Comparison of ENCODE assay signal across 14 mouse cellular contexts in the genomic region with DNA sequence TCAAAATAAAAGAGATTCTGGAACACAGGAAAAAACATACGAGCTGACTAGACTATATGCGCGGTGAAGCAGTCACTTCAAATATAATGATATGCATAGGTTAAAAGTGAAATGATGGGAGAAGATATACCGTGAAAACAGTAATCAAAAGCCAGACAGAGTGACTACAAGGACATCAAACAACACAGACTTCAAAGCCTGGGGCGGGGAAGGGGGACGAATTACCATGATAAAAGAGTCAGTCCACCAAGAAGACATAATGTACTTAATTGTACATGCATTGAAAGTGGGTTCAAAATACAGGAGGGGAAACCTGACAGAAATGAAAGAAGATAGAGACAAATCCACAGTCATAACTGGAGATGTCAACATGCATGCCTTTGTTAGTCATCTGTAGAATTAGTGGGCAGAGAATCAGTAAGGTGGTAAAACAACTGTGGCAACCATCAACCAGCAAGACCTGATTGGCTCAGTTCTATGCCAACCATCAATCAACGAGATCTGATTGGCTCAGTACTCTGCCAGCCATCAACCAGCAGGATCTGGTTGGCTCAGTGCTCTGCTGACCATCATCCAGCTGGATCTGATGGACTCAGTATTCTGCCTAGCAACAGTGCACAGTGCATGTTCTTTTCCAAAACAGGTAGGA. TPM values are rescaled to one million over a fixed set of nuclear protein-coding genes. Genes with fewer than 3 reads are reported as not detected.
DNase-seq lines count a peak whose midpoint lies in the region; ATAC-seq and TF ChIP-seq lines count a peak whose summit lies in the region.
"Had no signal": no experiment of that assay in that cellular context is flagged by ENCODE, and none has a peak within 500 bp of the region (broad histone marks: within the 10 kb centered on the region; RNA-seq: fewer than 3 reads in every experiment).

No protein-coding gene starts in this region.

- peaks cover 4% of the 10 kb centered on the region; the same call in 1 of the 2 replicates for H3K27me3 ChIP-seq in hindbrain, embryonic 12.5 days
- no peaks in the 10 kb centered on the region for H3K27me3 ChIP-seq in hindbrain, embryonic 13.5 days
- peaks cover 2 to 3% of the 10 kb centered on the region in 2 experiments; a peak in 2 of 4 replicates for H3K27me3 ChIP-seq in MEL (ENCODE audit: control insufficient read depth in 1 of 2, insufficient read depth in 2 of 2, low read length in 2 of 2)
- H3K27me3 ChIP-seq in forebrain, embryonic 16.5 days (replicated peaks; ENCODE audit: control insufficient read depth, insufficient read depth, low read length) = no peaks in the 10 kb centered on the region
- H3K27me3 ChIP-seq in midbrain, embryonic 15.5 days (replicated peaks) = no peaks in the 10 kb centered on the region

- H3K4me3 ChIP-seq in hindbrain, embryonic 12.5 days = no peak overlapping the region
- no peak overlapping the region for H3K4me3 ChIP-seq in hindbrain, embryonic 13.5 days
- H3K4me3 ChIP-seq in MEL (ENCODE audit: control insufficient read depth in 1 of 2, insufficient read depth in 1 of 2, low read depth in 2 of 2, low read length in 2 of 2) = no peak overlapping the region
- H3K4me3 ChIP-seq in forebrain, embryonic 16.5 days (replicated peaks; ENCODE audit: low read length) = no peak overlapping the region
- no peak overlapping the region for H3K4me3 ChIP-seq in midbrain, embryonic 15.5 days
- H3K4me3 ChIP-seq: embryonic facial prominence, embryonic 10.5 days; megakaryocyte, embryonic 14.5 days had no signal

- no peak overlapping the region for H3K27ac ChIP-seq in hindbrain, embryonic 12.5 days
- no peak overlapping the region for H3K27ac ChIP-seq in hindbrain, embryonic 13.5 days
- H3K27ac ChIP-seq in MEL (ENCODE audit: control insufficient read depth, low read depth, low read length) = no peak overlapping the region
- no peak overlapping the region for H3K27ac ChIP-seq in forebrain, embryonic 16.5 days (ENCODE audit: low read length)
- H3K27ac ChIP-seq in midbrain, embryonic 15.5 days = no peak overlapping the region
- H3K27ac ChIP-seq: embryonic facial prominence, embryonic 10.5 days; liver, embryonic 14.5 days had no signal

- DNase-seq in MEL (ENCODE audit: low read depth, low spot score) = peak; percentile 27
- DNase-seq in layer of hippocampus, adult 9-11 months = no peak
- no peak for DNase-seq in gastrocnemius, postnatal 4 days (ENCODE audit: low spot score in 2 of 2)
- DNase-seq in thymus, postnatal 10 days (ENCODE audit: low spot score in 2 of 2) = no peak
- DNase-seq: kidney, postnatal 10 days; layer of hippocampus, postnatal 36 days had no signal

- no peak for TF ChIP-seq RAD21 in MEL (IDR thresholded peaks at IDR 0.05; ENCODE audit: low read depth, low read length)

- no peak for TF ChIP-seq EP300 in MEL (IDR thresholded peaks at IDR 0.05; ENCODE audit: low read depth in 1 of 2, low read length in 2 of 2)

- H3K79me2 ChIP-seq in MEL (ENCODE audit: control insufficient read depth, insufficient read depth, low read length, poor library complexity) = no peaks in the 10 kb centered on the region

- H3K9me3 ChIP-seq in hindbrain, embryonic 12.5 days (replicated peaks) = no peaks in the 10 kb centered on the region
- no peaks in the 10 kb centered on the region for H3K9me3 ChIP-seq in hindbrain, embryonic 13.5 days
- no peaks in the 10 kb centered on the region for H3K9me3 ChIP-seq in MEL (replicated peaks; ENCODE audit: insufficient read depth, low read length)
- H3K9me3 ChIP-seq in forebrain, embryonic 16.5 days (ENCODE audit: control insufficient read depth, low read length) = no peaks in the 10 kb centered on the region
- H3K9me3 ChIP-seq in midbrain, embryonic 15.5 days = no peaks in the 10 kb centered on the region
- H3K9me3 ChIP-seq: embryonic facial prominence, embryonic 10.5 days; megakaryocyte, embryonic 14.5 days had no signal

- no peaks in the 10 kb centered on the region for H3K36me3 ChIP-seq in hindbrain, embryonic 12.5 days
- no peaks in the 10 kb centered on the region for H3K36me3 ChIP-seq in hindbrain, embryonic 13.5 days
- no peaks in the 10 kb centered on the region for H3K36me3 ChIP-seq in MEL (ENCODE audit: control insufficient read depth in 1 of 2, insufficient read depth in 2 of 2, low read length in 2 of 2)
- H3K36me3 ChIP-seq in forebrain, embryonic 16.5 days (ENCODE audit: control insufficient read depth, insufficient read depth) = no peaks in the 10 kb centered on the region
- H3K36me3 ChIP-seq in midbrain, embryonic 15.5 days (replicated peaks) = no peaks in the 10 kb centered on the region
- H3K36me3 ChIP-seq: embryonic facial prominence, embryonic 10.5 days had no signal

- no peak overlapping the region for H3K9ac ChIP-seq in hindbrain, embryonic 12.5 days
- H3K9ac ChIP-seq in hindbrain, embryonic 13.5 days = no peak overlapping the region
- H3K9ac ChIP-seq in MEL (ENCODE audit: control insufficient read depth, low read depth, low read length, poor library complexity, severe bottlenecking) = no peak overlapping the region
- no peak overlapping the region for H3K9ac ChIP-seq in forebrain, embryonic 16.5 days (replicated peaks; ENCODE audit: low read depth, low read length)
- no peak overlapping the region for H3K9ac ChIP-seq in midbrain, embryonic 15.5 days
- H3K9ac ChIP-seq: liver, embryonic 14.5 days had no signal

- no peak for TF ChIP-seq POLR2A in MEL (IDR thresholded peaks at IDR 0.05; ENCODE audit: control insufficient read depth in 1 of 2, insufficient read depth in 1 of 2, low read depth in 1 of 2, low read length in 2 of 2, poor library complexity in 1 of 2)

- H3K4me2 ChIP-seq in hindbrain, embryonic 12.5 days (replicated peaks) = no peak overlapping the region
- H3K4me2 ChIP-seq in hindbrain, embryonic 13.5 days = no peak overlapping the region
- H3K4me2 ChIP-seq in forebrain, embryonic 16.5 days (ENCODE audit: low read length) = no peak overlapping the region
- H3K4me2 ChIP-seq in midbrain, embryonic 15.5 days = no peak overlapping the region
- H3K4me2 ChIP-seq: heart, embryonic 11.5 days had no signal

- peak; percentile 66 for ATAC-seq in hindbrain, embryonic 12.5 days (ENCODE audit: low FRiP score)
- no peak for ATAC-seq in hindbrain, embryonic 13.5 days (ENCODE audit: low FRiP score)
- peak; percentile 59 for ATAC-seq in forebrain, embryonic 16.5 days
- ATAC-seq in midbrain, embryonic 15.5 days (replicated peaks) = peak; percentile 64; the same call in 1 of the 2 replicates

- 43% methylated on average over 7 of the region's 7 CpGs for WGBS in hindbrain, embryonic 12.5 days
- WGBS in hindbrain, embryonic 13.5 days = 40% methylated on average over 7 of the region's 7 CpGs
- WGBS in forebrain, embryonic 16.5 days = 30% methylated on average over 7 of the region's 7 CpGs
- WGBS in midbrain, embryonic 15.5 days = 30% methylated on average over 7 of the region's 7 CpGs

- H3K4me1 ChIP-seq in hindbrain, embryonic 12.5 days = 0 out of 2 replicates have a peak, but pooled peaks cover 5% of the 10 kb centered on the region
- H3K4me1 ChIP-seq in hindbrain, embryonic 13.5 days (replicated peaks) = no peaks in the 10 kb centered on the region
- no peaks in the 10 kb centered on the region for H3K4me1 ChIP-seq in MEL (ENCODE audit: control insufficient read depth in 1 of 2, insufficient read depth in 2 of 2, low read length in 2 of 2)
- H3K4me1 ChIP-seq in forebrain, embryonic 16.5 days (replicated peaks; ENCODE audit: control insufficient read depth, insufficient read depth, low read length) = no peaks in the 10 kb centered on the region
- H3K4me1 ChIP-seq in midbrain, embryonic 15.5 days = no peaks in the 10 kb centered on the region
- H3K4me1 ChIP-seq: embryonic facial prominence, embryonic 10.5 days had no signal

- no peak for TF ChIP-seq CTCF in MEL (IDR thresholded peaks at IDR 0.05 in 2 of 3, conservative IDR thresholded peaks at IDR 0.05 in 1 of 3; ENCODE audit: control insufficient read depth in 1 of 3, insufficient read depth in 1 of 3, low read depth in 2 of 3, low read length in 3 of 3, poor library complexity in 1 of 3, severe bottlenecking in 1 of 3)

TF ChIP-seq in MEL, 35 proteins besides CTCF, POLR2A, EP300 and RAD21:
- TF ChIP-seq ZC3H11A (IDR thresholded peaks at IDR 0.05; ENCODE audit: low read depth, low read length) (no peak), MAFK (IDR thresholded peaks at IDR 0.05; ENCODE audit: borderline replicate concordance, low read depth, low read length) (no peak), TBP (IDR thresholded peaks at IDR 0.05; ENCODE audit: low read depth, low read length) (no peak), MAZ (IDR thresholded peaks at IDR 0.05; ENCODE audit: low read depth, low read length) (no peak), GABPA (IDR thresholded peaks at IDR 0.05; ENCODE audit: low read depth, low read length) (no peak), USF1 (IDR thresholded peaks at IDR 0.05; ENCODE audit: low read depth, low read length) (no peak), GATA1 (IDR thresholded peaks at IDR 0.05; ENCODE audit: low read depth, low read length) (no peak), MYB (IDR thresholded peaks at IDR 0.05; ENCODE audit: low read depth, low read length) (no peak), E2F4 (IDR thresholded peaks at IDR 0.05; ENCODE audit: borderline replicate concordance, low read depth, low read length) (no peak), ELF1 (IDR thresholded peaks at IDR 0.05; ENCODE audit: low read depth, low read length) (no peak), TAL1 (IDR thresholded peaks at IDR 0.05; ENCODE audit: low read length) (no peak), MXI1 (IDR thresholded peaks at IDR 0.05; ENCODE audit: low read depth, low read length) (no peak)

RNA-seq across cellular contexts. Expression of a gene that starts 30.7 kb away (rescaled TPM):
- polyA plus RNA-seq in hindbrain, embryonic 12.5 days (2016; fragmentation: Nextera tagmentation; extraction: Ambion mirVana) = 19.7 and 21.3 TPM in 2 replicates
- polyA plus RNA-seq in hindbrain, embryonic 13.5 days (2015; fragmentation: Nextera tagmentation; extraction: Ambion mirVana) = 17.5 and 17.6 TPM in 2 replicates
- 12.7 and 14.7 TPM in 2 replicates for total RNA-seq in MEL (2012; rRNA removed)
- 10 to 100 TPM in 1 of 2 experiments, not detected in 1; 22.9 TPM for polyA plus RNA-seq in MEL (2012; ENCODE audit: insufficient read depth in 1 of 2, insufficient read length in 2 of 2, low read depth in 1 of 2, low replicate concordance in 2 of 2, missing spikeins in 1 of 2)
- polyA plus RNA-seq in forebrain, embryonic 16.5 days (2015; fragmentation: Nextera tagmentation; extraction: Ambion mirVana) = 22.2 and 30.4 TPM in 2 replicates
- 15.2 and 17.5 TPM in 2 replicates for polyA plus RNA-seq in midbrain, embryonic 15.5 days (2015; fragmentation: Nextera tagmentation; extraction: Ambion mirVana)
- total RNA-seq in gastrocnemius, postnatal 4 days (2021) = 10 to 100 TPM; 10.5 to 14.5 TPM
